Mouse (Mus musculus) kidney, adult 2 months (tissue): ENCODE measurements around the gene Cmklr1.

Experiments
- CTCF ChIP-seq: fragments of 200-500 bp; conservative IDR thresholded peaks from 2 replicates; pipeline ENCODE4 v1.5.1; 2011; ENCODE audit warnings: low read depth, mild to moderate bottlenecking, control low read depth, low read length, moderate library complexity, mixed read lengths; ENCODE audit not compliant: insufficient read depth, insufficient read length
- POLR2A ChIP-seq: fragments of 200-500 bp; IDR thresholded peaks from one replicate; pipeline ENCODE4 v1.6.1; 2011; ENCODE audit warnings: low read depth, low read length, control low read depth

- TF ChIP-seq POLR2A = no peak
- TF ChIP-seq CTCF = no peak
Observed at GRCm38 (mm10) chr5:113618716-113619115, 31.5 kb downstream of the Cmklr1 start.
